Mouse (Mus musculus): ENCODE data around the gene Ntsr1.

Gene Ntsr1

DNA sequence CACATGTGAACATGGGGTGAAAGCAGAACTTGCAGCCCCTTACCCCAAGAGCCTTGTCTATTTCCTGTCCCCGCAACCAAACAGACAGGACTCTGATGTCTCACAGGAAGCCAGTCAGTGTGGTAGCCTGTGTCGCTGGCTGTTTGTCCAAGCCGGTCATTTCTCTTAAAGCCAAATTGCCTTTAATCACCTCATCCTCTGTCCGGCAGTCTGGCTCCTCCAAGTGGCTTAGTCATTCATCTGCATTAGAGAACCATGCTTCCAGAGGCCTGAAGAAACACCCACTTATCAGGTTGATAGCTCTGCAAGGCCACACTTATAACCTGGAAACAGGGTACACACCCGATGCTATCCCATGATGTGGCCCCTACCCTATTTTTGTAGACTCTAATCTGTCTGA is 62.4 kb downstream of the Ntsr1 start:
- no peak for DNase-seq (ENCODE audit: low read depth, low spot score)

DNA sequence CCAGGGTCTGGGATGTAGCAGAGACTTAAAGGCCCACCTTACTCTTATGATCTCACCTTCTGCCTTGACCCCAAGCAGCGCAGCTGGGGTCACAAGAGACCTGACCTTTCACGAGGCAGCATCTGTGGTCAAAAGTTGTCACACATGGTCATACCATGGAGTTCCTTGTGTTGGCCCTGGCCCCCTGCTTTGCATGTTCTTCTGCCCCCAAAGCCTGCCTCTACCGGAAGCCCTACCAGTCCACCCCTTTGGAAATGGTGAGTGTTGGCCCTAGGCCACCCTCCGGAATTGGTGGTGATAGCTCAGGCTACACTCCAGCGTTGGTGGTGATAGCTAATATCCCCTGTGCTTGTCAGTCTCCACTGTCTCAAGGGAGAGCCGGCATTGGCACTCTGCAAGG is 63.5 kb downstream of the Ntsr1 start:
- DNase-seq (ENCODE audit: low read depth, low spot score), result no peak

DNA sequence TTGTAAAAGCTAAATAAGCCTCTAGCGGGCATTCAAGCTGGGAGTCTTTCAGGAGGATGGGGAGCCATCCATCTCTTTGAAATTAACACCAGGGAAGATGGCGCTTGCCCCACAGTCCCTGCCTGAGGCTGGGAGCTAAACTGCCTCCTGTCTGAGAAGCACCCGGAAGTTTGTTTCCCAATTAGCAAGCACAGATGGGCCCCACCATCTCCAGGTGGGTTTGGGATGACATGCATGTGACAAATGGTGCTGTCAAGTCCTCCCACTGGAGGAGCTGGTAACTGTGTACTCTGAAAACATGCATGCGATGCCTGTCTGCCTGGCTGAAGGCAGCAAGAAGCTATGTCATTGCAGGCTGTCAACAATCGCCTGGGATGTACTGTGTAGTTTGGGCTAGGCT is 64.1 kb downstream of the Ntsr1 start:
- DNase-seq (ENCODE audit: low read depth, low spot score), result no peak

DNA sequence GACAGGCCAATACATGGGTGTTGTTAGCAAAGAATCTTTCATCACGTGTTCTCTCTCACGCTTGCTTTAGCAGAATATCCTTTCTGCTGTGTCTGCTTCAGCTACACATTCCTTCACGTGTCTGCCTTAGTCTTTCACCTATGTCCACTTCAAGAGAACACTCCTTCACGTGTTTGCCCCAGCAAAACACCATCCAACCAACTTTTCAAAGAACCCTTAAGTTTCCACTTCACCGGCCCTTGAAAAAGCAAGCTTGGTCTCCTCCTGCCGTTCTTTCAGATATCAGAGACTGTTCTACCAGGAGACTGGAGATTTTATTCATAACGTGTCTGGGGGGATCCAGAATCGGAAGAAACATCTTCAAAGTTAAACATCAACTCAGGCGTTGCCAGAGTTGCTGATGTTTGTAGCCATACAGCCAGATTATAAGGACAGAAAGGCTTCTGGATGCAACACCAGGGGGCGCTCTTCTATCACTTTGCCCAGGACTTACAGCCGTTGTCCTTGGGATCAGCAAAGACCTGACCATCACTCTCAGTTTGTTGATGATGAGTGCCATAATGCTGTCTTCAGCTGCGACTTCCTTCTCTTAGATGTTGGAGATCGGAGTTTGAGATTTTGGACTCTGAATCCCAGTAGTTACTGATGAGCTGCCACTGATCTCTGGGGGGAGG is 66.6 kb downstream of the Ntsr1 start:
- DNase-seq (ENCODE audit: low read depth, low spot score), result no peak

GRCm38 (mm10) chr2:180569028-180569643 is 69.4 kb downstream of the Ntsr1 start:
- DNase-seq (ENCODE audit: low read depth, low spot score), result no peak

- DNase-seq (ENCODE audit: low read depth, low spot score), result no peak
Observed at GRCm38 (mm10) chr2:180576482-180576881, 76.7 kb downstream of the Ntsr1 start.

DNA sequence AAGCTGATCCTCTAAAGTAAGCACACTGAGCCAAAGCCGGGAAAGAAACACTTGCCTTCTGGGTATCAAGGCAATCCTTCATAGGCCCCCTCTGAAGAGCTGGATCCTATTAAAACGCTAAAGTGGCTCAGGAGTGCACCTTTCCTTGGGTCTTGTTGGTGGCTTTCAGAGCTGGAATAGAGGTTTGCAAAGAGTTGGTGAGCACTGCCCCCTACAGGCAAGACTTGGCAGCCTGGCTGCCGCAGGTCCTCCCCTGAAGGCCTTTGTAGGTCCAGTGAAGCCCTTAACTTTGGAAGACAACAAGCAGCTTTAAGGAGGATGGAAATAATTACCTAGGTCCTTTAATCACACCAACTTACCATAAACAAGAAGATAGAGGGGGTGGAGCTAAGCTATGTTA is 78.9 kb downstream of the Ntsr1 start:
- no peak for DNase-seq (ENCODE audit: low read depth, low spot score)

DNA sequence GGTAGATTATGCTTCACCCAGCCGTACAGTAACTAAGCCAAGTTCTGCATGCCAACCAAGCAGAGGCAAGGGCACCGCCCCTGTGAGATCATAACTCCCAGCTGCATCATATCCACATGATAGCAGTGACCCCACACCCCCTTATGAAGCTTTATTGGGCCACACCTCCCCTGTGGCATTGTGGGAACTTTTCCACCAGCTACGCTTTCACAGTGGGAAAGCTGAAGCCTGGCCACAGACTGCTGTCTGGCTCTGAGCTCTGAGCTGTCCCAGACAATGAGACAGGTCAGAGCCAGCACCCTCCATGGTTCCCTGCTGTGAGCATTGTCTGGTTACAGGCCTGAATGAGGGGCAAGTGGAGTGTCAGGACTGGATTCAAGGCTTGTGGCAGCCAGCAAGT is 81.2 kb downstream of the Ntsr1 start, which contains the start of gene Mrgbp:
TSS of gene Mrgbp (plus strand) at position 303 of the 400 bp plus-strand sequence.
- no peak for DNase-seq (ENCODE audit: low read depth, low spot score)

DNA sequence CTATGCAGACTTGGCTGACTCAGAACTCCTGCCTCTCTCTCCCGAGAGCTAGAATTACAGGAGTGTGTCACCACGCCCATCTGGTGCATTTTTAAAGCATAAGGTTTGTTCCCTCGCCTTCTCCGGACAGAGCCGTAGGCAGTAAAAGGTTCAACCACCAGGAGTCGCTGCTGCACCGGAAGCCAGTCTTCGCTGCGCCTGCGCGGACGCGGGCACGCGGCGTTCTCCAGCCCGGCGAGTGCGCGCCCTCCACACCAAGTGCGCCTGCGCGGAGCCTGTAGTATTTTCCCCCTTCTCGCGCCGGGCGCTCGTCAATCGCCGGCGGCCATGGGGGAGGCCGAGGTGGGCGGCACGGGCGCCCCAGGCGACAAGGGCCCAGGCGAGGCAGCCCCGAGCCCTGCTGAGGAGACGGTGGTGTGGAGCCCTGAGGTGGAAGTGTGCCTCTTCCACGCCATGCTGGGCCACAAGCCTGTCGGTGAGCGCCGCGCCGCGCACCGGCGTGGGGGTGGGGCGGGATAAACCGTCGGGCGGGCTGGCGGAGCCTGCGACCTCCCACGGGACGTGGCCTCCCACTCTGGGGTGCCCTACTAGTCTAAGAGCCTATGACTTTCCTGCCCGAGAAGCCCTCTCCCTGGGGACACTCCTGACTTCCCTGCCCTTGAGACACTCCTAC is 82.8 kb downstream of the Ntsr1 start:
- DNase-seq (ENCODE audit: low read depth, low spot score), result peak; percentile 85

GRCm38 (mm10) chr2:180583154-180583507 is 83.4 kb downstream of the Ntsr1 start:
- no peak for DNase-seq (ENCODE audit: low read depth, low spot score)

DNA sequence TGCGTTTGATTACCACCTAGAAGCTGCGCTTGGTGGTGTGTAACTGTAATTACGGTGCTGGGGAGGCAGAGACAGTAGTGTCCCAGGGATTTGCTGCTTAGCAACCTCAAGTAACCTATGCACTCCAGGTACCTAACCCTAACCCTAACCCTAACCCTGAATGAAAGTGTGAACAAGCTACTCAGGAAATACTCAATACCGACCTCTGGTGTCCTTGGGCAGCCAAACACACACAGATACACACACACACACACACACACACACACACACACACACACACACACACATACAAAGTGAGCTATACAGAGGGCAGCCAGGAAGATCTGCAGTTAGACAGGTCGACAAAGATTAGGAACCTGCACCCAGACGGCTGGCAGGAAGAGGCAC is 89.0 kb downstream of the Ntsr1 start:
- no peak for DNase-seq (ENCODE audit: low read depth, low spot score)

GRCm38 (mm10) chr2:180589123-180589831 is 89.5 kb downstream of the Ntsr1 start, which contains the start of gene Ogfr:
TSS of gene Ogfr (plus strand) at chr2:180589245.
- DNase-seq (ENCODE audit: low read depth, low spot score), result peak; percentile 60

All from telencephalon, adult 2 months (tissue).